Mouse (Mus musculus): ENCODE data around the gene Gm47841.

Gene Gm47841

DNA sequence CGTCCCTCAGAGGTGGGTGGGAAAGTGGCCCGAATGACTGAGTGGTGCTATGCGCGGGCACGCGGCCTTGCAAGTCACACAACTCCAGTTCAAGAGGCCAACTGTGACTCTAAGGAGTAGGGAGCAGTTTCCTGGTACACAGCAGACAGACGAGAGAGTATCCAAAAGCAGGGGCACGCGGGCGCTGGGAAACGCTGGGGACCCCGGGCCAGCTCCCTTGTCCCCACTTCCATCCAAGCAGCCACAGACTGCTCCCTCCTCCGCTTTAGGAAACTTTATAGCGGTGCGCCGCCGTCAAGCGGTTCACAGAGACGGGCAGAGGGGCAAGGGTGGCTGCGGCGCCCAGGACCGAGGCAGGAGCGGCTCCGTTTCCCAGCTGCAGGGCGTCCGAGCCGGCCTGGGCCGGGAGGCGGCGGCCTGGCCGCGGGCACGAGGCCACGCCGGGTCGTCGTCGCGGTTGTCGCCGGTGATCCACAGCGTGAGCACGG lies 1.1 kb downstream of the Gm47841 start:
- DNase-seq (ENCODE audit: low read depth, low spot score), result no peak

DNA sequence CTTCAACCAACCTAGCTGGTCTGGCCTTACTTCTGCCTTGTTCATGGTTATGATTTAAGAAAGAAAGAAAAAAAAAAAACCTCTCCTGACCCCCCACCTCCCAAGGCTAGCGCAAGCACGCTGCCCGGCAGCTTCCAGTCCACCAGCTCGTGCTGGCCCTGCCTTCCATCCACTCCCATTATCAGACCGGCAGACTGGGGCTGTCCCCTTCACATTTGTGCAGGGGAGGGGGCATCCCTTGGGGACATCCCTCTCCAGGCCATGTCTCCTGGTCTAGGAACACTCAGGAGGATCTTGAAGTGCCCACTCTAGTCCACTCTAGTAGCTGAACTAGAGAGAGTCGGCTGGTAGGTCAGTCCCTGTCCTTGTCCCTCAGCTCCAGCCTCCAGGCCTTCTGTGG lies 2.7 kb downstream of the Gm47841 start:
- DNase-seq (ENCODE audit: low read depth, low spot score), result no peak

DNA sequence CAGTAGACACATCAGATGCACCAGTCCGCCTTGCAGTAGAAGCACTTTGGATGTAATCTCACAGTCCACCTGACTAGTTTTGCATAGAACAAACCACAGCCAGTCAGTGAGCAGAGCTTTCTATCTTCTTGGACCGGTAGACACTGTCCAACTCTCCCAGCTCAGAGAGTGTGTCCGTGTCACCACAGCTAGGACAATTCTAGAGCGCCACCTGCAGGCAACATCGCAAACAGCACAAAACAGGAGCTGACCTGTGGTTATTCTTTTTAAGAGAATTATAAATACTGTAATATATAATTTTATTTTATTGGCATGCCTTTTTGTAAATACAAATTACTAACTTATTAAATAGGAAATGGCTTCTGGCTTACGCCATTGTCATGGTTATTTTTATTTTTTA lies 4.6 kb downstream of the Gm47841 start:
- no peak for DNase-seq (ENCODE audit: low read depth, low spot score)

DNA sequence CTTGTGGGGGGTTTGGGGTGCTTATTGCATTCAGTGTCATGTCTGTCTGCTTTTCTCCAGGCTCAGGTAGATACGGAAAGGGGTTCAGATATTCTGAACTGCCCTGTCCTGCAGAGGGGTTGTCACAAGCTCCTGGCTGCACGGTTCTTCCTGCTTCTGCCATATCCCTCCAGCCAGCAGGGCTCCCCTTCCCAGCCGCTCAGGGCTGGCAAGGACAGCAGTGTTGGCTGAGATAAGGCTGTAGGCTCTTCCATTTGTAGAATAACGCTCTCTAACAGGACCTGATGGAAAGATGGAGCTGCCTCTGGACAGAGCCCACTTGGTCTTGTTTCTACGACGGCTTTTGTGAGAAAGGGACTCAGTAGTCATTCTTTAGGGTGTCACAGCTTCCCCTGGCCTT lies 5.2 kb downstream of the Gm47841 start:
- DNase-seq (ENCODE audit: low read depth, low spot score), result no peak

DNA sequence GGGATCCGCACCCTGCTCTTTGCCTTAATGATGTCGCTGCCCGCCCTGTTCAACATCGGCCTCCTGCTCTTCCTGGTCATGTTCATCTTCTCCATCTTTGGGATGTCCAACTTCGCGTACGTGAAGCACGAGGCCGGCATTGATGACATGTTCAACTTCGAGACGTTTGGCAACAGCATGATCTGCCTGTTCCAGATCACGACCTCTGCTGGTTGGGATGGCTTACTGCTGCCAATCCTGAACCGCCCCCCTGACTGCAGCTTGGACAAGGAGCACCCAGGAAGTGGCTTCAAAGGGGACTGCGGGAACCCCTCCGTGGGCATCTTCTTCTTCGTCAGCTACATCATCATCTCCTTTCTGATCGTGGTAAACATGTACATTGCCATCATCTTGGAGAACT lies 7.5 kb downstream of the Gm47841 start:
- no peak for DNase-seq (ENCODE audit: low read depth, low spot score)

DNA sequence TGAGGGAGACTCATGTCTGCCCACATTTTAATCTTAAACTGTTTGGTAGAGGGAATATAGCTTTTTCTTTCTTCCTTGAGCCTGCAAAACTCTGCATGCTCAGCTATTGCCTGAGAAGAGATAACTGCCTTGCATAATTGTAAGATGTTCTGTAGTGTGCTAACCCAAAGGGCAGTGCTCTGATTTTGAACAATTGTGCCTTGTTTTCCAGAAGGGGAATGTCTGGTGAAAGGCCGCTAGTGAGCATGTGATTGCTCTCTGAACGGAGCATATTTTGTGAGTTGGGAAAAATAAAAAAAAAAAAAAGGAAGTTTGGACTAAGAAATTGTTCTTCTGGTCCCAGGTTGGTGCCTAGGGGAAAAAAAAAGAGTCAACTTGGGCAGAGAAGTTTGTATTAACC lies 18.2 kb downstream of the Gm47841 start:
- DNase-seq (ENCODE audit: low read depth, low spot score), result no peak

DNA sequence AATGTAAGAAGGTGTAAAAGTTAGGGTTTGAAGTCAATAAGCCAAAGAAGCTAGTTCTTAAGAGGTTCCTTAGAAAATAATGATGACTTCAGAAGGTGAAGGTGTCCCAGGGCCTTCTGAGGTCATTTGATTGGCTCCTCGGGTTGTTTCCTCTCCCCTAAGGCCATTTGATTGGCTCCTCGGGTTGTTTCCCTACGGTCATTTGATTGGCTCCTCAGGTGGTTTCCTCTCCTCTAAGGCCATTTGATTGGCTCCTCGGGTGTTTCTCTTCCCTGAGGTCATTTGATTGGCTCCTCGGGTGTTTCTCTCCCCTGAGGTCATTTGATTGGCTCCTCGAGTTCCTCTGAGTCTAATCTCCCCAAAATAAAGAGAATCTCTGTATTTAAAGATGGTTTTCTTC lies 35.8 kb downstream of the Gm47841 start:
- no peak for DNase-seq (ENCODE audit: low read depth, low spot score)

DNA sequence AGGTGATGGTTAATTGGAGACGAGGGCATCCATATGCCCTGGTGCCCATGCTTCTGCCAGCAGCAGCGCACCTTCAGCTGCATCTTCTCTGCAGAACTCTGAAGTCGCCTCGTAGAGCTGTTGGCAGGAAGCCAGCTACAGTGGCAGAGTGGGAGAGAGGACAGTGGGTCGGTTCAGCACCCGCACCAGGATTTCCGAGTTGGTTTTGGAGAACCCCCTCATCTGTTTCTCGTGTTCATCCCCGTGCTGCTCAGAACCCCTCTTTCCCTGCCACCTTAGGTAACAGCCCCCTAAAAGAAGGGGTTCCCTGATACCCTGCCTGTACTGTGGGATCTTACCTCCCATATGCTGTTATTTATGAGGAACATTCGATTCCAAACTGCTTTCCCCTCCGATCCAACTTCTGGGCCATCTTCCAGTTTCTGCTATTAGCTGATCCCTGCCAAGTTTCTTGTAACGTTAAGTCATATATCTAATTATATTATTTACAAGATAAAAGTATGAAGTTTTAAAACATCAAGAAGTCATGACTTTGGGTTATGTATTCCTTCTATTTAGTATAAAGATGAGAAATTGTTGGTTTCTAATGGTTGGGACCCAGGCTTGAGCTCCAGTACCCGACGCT lies 38.7 kb downstream of the Gm47841 start:
- DNase-seq (ENCODE audit: low read depth, low spot score), result no peak

DNA sequence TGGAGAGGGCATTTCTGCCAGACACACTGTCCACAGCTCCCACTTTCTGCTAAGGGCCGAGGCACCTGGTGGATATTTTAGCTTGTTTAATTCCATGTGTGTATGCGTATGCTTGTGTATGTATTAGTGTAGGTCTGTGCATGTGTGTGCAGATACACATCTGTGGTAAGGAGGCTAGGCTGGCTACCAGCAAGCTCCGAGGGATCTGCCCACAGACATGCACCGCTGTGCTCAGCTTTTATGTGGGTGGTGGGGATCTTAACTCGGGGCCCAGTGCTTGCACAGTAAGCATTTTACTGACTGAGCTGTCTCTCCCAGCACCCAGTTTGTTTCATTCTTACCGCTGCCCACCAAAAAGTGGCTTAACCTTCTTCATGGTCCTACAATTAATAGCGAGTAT lies 40.0 kb downstream of the Gm47841 start:
- no peak for DNase-seq (ENCODE audit: low read depth, low spot score)

DNA sequence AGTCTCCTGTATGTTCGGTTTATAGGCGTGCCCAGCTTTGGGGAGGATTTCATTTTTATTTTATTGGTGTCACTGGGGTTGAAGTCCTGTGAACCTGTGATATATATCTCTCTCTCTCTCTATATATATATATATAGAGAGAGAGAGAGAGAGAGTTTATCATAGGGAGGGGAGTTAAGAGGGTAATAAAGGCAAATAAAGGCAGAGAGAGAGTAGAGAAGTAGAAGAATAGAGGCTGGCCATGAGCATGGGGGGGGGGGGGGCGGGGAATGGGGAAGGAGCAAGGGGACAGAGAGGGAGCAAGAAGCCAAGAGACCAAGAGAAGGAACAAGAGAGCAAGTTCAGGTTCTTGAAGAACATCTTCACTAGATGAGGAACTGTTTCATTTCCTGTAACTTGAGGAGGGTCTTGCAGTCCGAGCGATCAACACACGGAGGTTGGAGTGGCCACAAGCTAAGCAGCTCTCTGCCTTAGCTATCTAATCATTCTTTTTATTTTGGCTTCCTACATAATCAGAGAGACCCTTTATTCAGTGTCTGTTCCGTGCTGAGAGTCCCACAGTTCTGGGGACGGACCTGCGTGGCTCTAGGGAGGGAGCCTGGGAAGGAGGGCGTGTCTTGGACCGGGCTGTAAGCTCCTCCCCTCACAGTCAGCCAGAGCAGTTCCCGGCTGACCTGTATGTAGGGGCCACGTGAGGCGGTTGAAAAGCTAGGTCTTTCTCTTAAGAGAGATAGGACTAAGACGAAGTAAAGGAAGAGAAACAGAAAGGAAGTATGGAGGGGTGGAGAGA lies 40.8 kb downstream of the Gm47841 start:
- no peak for DNase-seq (ENCODE audit: low read depth, low spot score)

DNA sequence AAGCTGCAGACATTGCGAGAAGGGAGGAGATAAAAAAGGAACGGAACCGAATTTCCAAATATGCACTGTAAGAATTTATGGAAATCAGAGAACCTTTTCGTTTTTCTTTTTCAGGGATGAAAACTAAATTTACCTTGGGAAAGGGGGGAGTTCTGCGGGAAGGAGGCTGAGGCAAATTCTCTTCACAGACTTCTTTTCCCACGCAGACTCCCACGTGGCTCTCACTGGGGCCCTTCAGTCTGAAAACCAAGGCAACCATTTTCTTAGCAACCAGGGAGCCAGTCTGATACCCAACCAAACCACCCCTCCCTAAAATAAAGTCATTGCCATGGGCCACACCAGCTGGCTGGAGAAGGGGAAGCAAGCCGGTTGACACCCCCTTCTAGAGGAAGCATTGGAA lies 41.5 kb downstream of the Gm47841 start:
- DNase-seq (ENCODE audit: low read depth, low spot score), result no peak

DNA sequence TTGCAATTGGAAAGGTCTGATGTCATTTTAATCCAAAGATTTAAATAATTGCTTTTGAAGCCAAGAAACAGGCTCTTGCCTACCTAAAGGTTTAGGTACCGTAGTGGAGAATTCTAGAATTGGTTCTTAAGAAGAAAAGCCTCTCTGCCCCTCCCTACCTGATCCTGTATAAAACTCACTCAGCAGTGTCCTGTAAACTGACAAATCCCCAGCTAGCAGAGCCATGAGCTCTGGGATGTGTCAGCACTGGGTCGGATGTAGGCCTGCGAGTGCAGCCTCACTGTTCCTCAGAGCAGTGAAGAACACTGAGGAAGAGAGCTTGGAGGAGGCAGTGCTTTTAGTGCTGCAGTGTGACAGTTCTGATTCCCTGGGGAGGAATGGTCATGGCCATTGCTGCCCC lies 42.7 kb downstream of the Gm47841 start:
- DNase-seq (ENCODE audit: low read depth, low spot score), result no peak

DNA sequence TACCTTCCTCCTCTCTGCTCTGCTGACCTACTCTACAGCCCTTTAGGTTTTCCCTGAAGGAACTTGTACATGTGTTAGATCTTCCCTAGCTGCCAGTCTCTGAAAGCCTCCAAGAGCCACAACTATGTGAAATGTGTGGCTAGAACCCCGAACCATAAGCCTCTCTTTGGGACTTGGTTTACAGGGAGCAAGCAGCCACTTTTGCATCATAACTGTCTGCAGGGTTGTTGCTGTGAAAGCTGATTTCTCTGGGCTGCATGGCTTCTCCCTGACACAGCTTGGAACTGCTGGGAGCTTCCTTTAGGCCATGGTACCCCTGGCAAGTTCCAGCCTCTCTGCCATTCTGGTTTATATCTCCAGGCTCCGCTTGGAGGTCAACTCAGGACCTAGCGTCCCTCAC lies 44.7 kb downstream of the Gm47841 start:
- no peak for DNase-seq (ENCODE audit: low read depth, low spot score)

DNA sequence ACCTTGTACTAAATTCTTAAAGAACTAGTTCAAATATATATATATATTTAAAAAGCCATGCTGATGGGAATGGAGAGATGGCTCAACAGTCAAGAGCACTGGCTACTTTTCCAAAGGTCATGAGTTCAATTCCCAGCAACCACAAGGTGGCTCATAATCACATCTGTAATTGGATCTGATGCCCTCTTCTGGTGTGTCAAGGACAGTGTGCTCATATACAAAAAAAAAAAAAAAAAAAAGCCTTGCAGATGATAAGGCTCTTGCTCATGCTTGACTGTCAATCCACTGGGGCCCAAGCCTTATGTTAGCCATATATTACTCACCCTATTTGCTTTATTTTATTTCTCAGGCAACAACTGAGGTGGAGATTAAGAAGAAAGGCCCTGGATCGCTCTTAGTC lies 45.5 kb downstream of the Gm47841 start:
- DNase-seq (ENCODE audit: low read depth, low spot score), result no peak

DNA sequence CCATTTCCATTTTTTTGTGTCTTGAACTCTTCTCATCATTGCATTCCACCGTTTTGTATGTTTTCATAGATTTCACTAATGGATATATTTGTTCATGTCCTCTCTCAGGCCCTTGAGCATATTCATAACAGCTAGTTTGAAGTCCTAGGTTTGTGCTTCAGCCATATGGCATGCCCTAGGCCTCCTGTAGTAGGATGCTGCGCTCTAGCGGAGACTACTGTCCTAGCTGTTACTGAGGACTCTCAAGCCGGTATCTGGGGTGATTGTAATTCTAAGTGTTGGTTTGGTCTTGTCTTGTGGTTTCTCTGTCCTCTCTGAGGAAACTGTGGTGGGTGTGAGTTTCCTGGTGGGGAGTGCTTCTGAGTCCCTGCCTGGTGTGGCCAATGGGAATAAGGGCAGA lies 50.1 kb downstream of the Gm47841 start:
- peak; percentile 46 for DNase-seq (ENCODE audit: low read depth, low spot score)
